Comparison of ENCODE assay signal across 10 mouse cellular contexts in the genomic region with DNA sequence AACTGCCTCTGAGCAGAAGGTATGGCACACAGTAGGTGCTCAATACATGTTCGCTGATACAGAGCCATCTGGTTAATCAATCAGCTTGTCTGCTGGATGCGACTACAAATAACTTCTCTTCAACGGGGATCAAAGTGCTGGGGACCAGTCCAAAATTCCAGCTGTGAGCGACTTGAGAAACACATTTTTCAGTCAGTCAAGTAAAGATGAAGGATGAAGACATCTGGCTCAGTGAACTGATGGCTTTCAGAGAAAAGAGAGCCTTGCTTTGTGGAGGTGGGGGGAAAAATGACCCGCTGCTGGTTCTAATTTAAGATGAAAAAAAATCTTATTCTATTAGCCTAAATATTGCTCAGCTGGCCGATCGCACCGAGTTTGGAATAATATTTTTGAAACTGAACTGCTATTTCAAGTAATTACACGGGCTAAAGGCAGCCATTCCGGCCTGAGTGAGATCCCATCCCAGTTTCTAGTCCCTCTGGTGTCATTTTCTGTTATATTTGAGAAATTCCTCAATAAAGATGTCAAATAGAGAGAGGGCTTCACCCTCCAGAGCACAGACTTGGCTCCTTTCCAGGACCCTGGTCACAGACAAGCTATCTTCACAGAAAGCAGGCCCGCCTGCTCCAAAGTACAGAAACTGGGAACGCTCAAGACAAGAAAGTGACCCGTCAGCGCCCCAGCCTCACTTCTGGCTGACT. TPM values are rescaled to one million over a fixed set of nuclear protein-coding genes. Genes with fewer than 3 reads are reported as not detected.
A peak's percentile ranks its signal among the peaks of the same experiment; 100 is the strongest.
DNase-seq lines count a peak whose midpoint lies in the region; ATAC-seq and TF ChIP-seq lines count a peak whose summit lies in the region.
"Had no signal": no experiment of that assay in that cellular context is flagged by ENCODE, and none has a peak within 500 bp of the region (broad histone marks: within the 10 kb centered on the region; RNA-seq: fewer than 3 reads in every experiment).

No protein-coding gene starts in this region.

- TF ChIP-seq EP300 in heart, postnatal 0 days (IDR thresholded peaks at IDR 0.05; ENCODE audit: low read depth) = no peak

- peak; percentile 68 for DNase-seq in intestine, embryonic 14.5 days (ENCODE audit: low spot score)
- DNase-seq in embryonic facial prominence, embryonic 10.5 days (ENCODE audit: low spot score) = peak; percentile 56
- peak; percentile 22 for DNase-seq in heart, postnatal 0 days (ENCODE audit: low spot score)
- no peak for DNase-seq in testis, postnatal 14 days (ENCODE audit: low spot score)
- no peak for DNase-seq in adipocyte (ENCODE audit: low spot score)

- no peak for TF ChIP-seq CTCF in intestine, postnatal 0 days (IDR thresholded peaks at IDR 0.05; ENCODE audit: low read depth)
- TF ChIP-seq CTCF in heart, postnatal 0 days (IDR thresholded peaks at IDR 0.05; ENCODE audit: low read depth) = no peak

- no peaks in the 10 kb centered on the region for H3K27me3 ChIP-seq in intestine, embryonic 14.5 days (replicated peaks; ENCODE audit: control insufficient read depth, insufficient read depth, low read length)
- H3K27me3 ChIP-seq in intestine, postnatal 0 days (replicated peaks; ENCODE audit: control insufficient read depth, insufficient read depth, low read length) = no peaks in the 10 kb centered on the region
- H3K27me3 ChIP-seq in embryonic facial prominence, embryonic 10.5 days (replicated peaks; ENCODE audit: low read depth, poor library complexity, severe bottlenecking) = peaks cover 24% of the 10 kb centered on the region
- H3K27me3 ChIP-seq in heart, postnatal 0 days (ENCODE audit: control insufficient read depth, insufficient read depth, low read length) = no peaks in the 10 kb centered on the region; the same call in 1 of the 2 replicates
- peaks cover 4% of the 10 kb centered on the region; the same call in 1 of the 2 replicates for H3K27me3 ChIP-seq in limb, embryonic 12.5 days

- peaks cover 9% of the 10 kb centered on the region for H3K4me1 ChIP-seq in intestine, embryonic 14.5 days (replicated peaks; ENCODE audit: control insufficient read depth, insufficient read depth, low read length)
- no peaks in the 10 kb centered on the region for H3K4me1 ChIP-seq in intestine, postnatal 0 days (replicated peaks; ENCODE audit: control insufficient read depth, insufficient read depth, low read length)
- H3K4me1 ChIP-seq in embryonic facial prominence, embryonic 10.5 days = peaks cover 86% of the 10 kb centered on the region
- H3K4me1 ChIP-seq in heart, postnatal 0 days (ENCODE audit: control insufficient read depth, insufficient read depth) = peaks cover 5% of the 10 kb centered on the region; the same call in 1 of the 2 replicates
- H3K4me1 ChIP-seq in limb, embryonic 12.5 days (replicated peaks) = peaks cover 82% of the 10 kb centered on the region

- no peaks in the 10 kb centered on the region for H3K9me3 ChIP-seq in intestine, embryonic 14.5 days (ENCODE audit: control insufficient read depth, low read length)
- H3K9me3 ChIP-seq in intestine, postnatal 0 days (ENCODE audit: control insufficient read depth) = 0 out of 2 replicates have a peak, but pooled peaks cover 4% of the 10 kb centered on the region
- no peaks in the 10 kb centered on the region for H3K9me3 ChIP-seq in embryonic facial prominence, embryonic 10.5 days
- H3K9me3 ChIP-seq in heart, postnatal 0 days (replicated peaks; ENCODE audit: control insufficient read depth, low read length) = no peaks in the 10 kb centered on the region
- no peaks in the 10 kb centered on the region for H3K9me3 ChIP-seq in limb, embryonic 12.5 days
- H3K9me3 ChIP-seq: embryonic facial prominence, embryonic 15.5 days had no signal

- 35% methylated on average over 14 of the region's 14 CpGs for WGBS in intestine, embryonic 14.5 days
- 48% methylated on average over 14 of the region's 14 CpGs for WGBS in intestine, postnatal 0 days
- WGBS in embryonic facial prominence, embryonic 10.5 days = 50% methylated on average over 14 of the region's 14 CpGs
- WGBS in heart, postnatal 0 days = 49% methylated on average over 14 of the region's 14 CpGs
- 35% methylated on average over 14 of the region's 14 CpGs for WGBS in limb, embryonic 12.5 days

- no peak overlapping the region for H3K4me3 ChIP-seq in intestine, embryonic 14.5 days (ENCODE audit: low read depth, low read length)
- H3K4me3 ChIP-seq in intestine, postnatal 0 days (ENCODE audit: low read depth, low read length) = no peak overlapping the region
- H3K4me3 ChIP-seq in embryonic facial prominence, embryonic 10.5 days = no peak overlapping the region
- H3K4me3 ChIP-seq in heart, postnatal 0 days (ENCODE audit: low read depth, low read length) = no peak overlapping the region
- no peak overlapping the region for H3K4me3 ChIP-seq in limb, embryonic 12.5 days (replicated peaks)
- H3K4me3 ChIP-seq: embryonic facial prominence, embryonic 15.5 days had no signal

- 0 out of 2 replicates have a peak overlapping the region, but pooled peaks have one; percentile 27 for H3K27ac ChIP-seq in intestine, embryonic 14.5 days (ENCODE audit: low read depth)
- no peak overlapping the region for H3K27ac ChIP-seq in intestine, postnatal 0 days (ENCODE audit: low read depth, low read length)
- H3K27ac ChIP-seq in embryonic facial prominence, embryonic 10.5 days (replicated peaks) = peak overlapping the region; percentile 82
- no peak overlapping the region for H3K27ac ChIP-seq in heart, postnatal 0 days (ENCODE audit: low read depth)
- H3K27ac ChIP-seq in limb, embryonic 12.5 days = peak overlapping the region; percentile 78
- H3K27ac ChIP-seq: embryonic facial prominence, embryonic 15.5 days; liver, embryonic 14.5 days had no signal

- ATAC-seq in intestine, embryonic 14.5 days (replicated peaks; ENCODE audit: low FRiP score, low TSS enrichment, low read depth) = 0 out of 2 replicates have a peak, but pooled peaks have one; percentile 28
- no peak for ATAC-seq in intestine, postnatal 0 days
- no peak for ATAC-seq in heart, postnatal 0 days (ENCODE audit: insufficient read depth, low read depth)
- no peak for ATAC-seq in limb, embryonic 12.5 days (ENCODE audit: insufficient number of reproducible peaks, insufficient read depth, low FRiP score, low TSS enrichment, low read depth)

- no peak overlapping the region; the same call in 1 of the 2 replicates for H3K4me2 ChIP-seq in intestine, embryonic 14.5 days (ENCODE audit: low read length)
- no peak overlapping the region for H3K4me2 ChIP-seq in intestine, postnatal 0 days (replicated peaks; ENCODE audit: low read depth)
- no peak overlapping the region for H3K4me2 ChIP-seq in heart, postnatal 0 days (ENCODE audit: low read depth, low read length)
- no peak overlapping the region for H3K4me2 ChIP-seq in limb, embryonic 12.5 days
- H3K4me2 ChIP-seq: embryonic facial prominence, embryonic 15.5 days had no signal

- no peak overlapping the region for H3K9ac ChIP-seq in intestine, embryonic 14.5 days (ENCODE audit: low read length)
- H3K9ac ChIP-seq in intestine, postnatal 0 days (ENCODE audit: low read depth, low read length) = no peak overlapping the region
- H3K9ac ChIP-seq in heart, postnatal 0 days (replicated peaks; ENCODE audit: low read depth, low read length) = no peak overlapping the region
- H3K9ac ChIP-seq in limb, embryonic 12.5 days (replicated peaks) = 0 out of 2 replicates have a peak overlapping the region, but pooled peaks have one; percentile 9
- H3K9ac ChIP-seq: embryonic facial prominence, embryonic 15.5 days; liver, embryonic 14.5 days had no signal

- H3K36me3 ChIP-seq in intestine, embryonic 14.5 days (ENCODE audit: control insufficient read depth, insufficient read depth, low read length) = no peaks in the 10 kb centered on the region
- H3K36me3 ChIP-seq in intestine, postnatal 0 days (ENCODE audit: control insufficient read depth, insufficient read depth) = no peaks in the 10 kb centered on the region
- H3K36me3 ChIP-seq in embryonic facial prominence, embryonic 10.5 days (replicated peaks) = peaks cover 50% of the 10 kb centered on the region
- no peaks in the 10 kb centered on the region for H3K36me3 ChIP-seq in heart, postnatal 0 days (replicated peaks; ENCODE audit: control insufficient read depth, insufficient read depth, low read length)
- H3K36me3 ChIP-seq in limb, embryonic 12.5 days = no peaks in the 10 kb centered on the region
- H3K36me3 ChIP-seq: embryonic facial prominence, embryonic 15.5 days had no signal

RNA-seq across cellular contexts. Expression of gene Scube1, which starts 28.0 kb away (rescaled TPM):
- polyA plus RNA-seq in intestine, embryonic 14.5 days (2014; fragmentation: Nextera tagmentation; extraction: Ambion mirVana) = 6.5 and 6.6 TPM in 2 replicates
- 2.5 and 2.7 TPM in 2 replicates for polyA plus RNA-seq in intestine, postnatal 0 days (2015; fragmentation: Nextera tagmentation; extraction: Ambion mirVana)
- 51.4 and 52.4 TPM in 2 replicates for polyA plus RNA-seq in embryonic facial prominence, embryonic 10.5 days (2016; fragmentation: Nextera tagmentation; extraction: Ambion mirVana)
- total RNA-seq in heart, postnatal 0 days (2014; rRNA removed; ENCODE audit: low replicate concordance) = 1.3 and 4.3 TPM in 2 replicates
- polyA plus RNA-seq in heart, postnatal 0 days (2015; fragmentation: Nextera tagmentation; extraction: Ambion mirVana) = 1.6 and 1.9 TPM in 2 replicates
- 33.6 and 36.7 TPM in 2 replicates for polyA plus RNA-seq in limb, embryonic 12.5 days (2016; fragmentation: Nextera tagmentation; extraction: Ambion mirVana)
- total RNA-seq: MEL had no signal

Comparison
In these comparisons a context has a peak if more than half of its experiments do, and no peak if none do; other contexts are left out.
1. H3K27ac ChIP-seq: peak in intestine, embryonic 14.5 days (single experiment), embryonic facial prominence, embryonic 10.5 days (single experiment) and limb, embryonic 12.5 days (single experiment); none in intestine, postnatal 0 days (single experiment) and heart, postnatal 0 days (single experiment).
2. DNase-seq: peak in intestine, embryonic 14.5 days (single experiment), embryonic facial prominence, embryonic 10.5 days (single experiment) and heart, postnatal 0 days (single experiment); none in testis, postnatal 14 days (single experiment) and adipocyte (single experiment).